Mouse (Mus musculus) MEL (cell line): ENCODE data around the gene Saa4.

ENCODE experiments used
- GABPA ChIP-seq: IDR thresholded peaks from 2 replicates; pipeline ENCODE4 v1.6.1; 2012; ENCODE audit warnings: low read depth, mild to moderate bottlenecking, inconsistent platforms, low read length, improper control_type of control experiment, moderate library complexity
- NRF1 ChIP-seq: IDR thresholded peaks from 2 replicates; pipeline ENCODE4 v1.6.1; 2014; ENCODE audit warnings: low read depth, mild to moderate bottlenecking, inconsistent platforms, low read length, improper control_type of control experiment, moderate library complexity; ENCODE audit not compliant: poor library complexity, insufficient read depth, severe bottlenecking
- TCF12 ChIP-seq: IDR thresholded peaks from 2 replicates; pipeline ENCODE4 v1.6.1; 2014; ENCODE audit warnings: low read depth, mild to moderate bottlenecking, inconsistent platforms, low read length, improper control_type of control experiment, moderate library complexity

- TF ChIP-seq GABPA (no peak), TCF12 (no peak), NRF1 (no peak)
Observed at GRCm38 (mm10) chr7:46745816-46746215, 13.4 kb upstream of the Saa4 start.
